Mouse (Mus musculus) ES-E14 (cell line): Measurements from ENCODE around the gene Ccser2.

ENCODE experiments used
- HCFC1 ChIP-seq: IDR thresholded peaks from 2 replicates; pipeline ENCODE4 v1.6.1; 2012; ENCODE audit warnings: low read length, inconsistent platforms, borderline replicate concordance; ENCODE audit not compliant: insufficient read depth
- ZC3H11A ChIP-seq: IDR thresholded peaks from 2 replicates; pipeline ENCODE4 v1.6.1; 2012; ENCODE audit warnings: low read depth, mild to moderate bottlenecking, inconsistent platforms, low read length, borderline replicate concordance
- ZNF384 ChIP-seq: IDR thresholded peaks from 2 replicates; pipeline ENCODE4 v1.6.1; 2012; ENCODE audit warnings: low read depth, low read length, inconsistent platforms

DNA sequence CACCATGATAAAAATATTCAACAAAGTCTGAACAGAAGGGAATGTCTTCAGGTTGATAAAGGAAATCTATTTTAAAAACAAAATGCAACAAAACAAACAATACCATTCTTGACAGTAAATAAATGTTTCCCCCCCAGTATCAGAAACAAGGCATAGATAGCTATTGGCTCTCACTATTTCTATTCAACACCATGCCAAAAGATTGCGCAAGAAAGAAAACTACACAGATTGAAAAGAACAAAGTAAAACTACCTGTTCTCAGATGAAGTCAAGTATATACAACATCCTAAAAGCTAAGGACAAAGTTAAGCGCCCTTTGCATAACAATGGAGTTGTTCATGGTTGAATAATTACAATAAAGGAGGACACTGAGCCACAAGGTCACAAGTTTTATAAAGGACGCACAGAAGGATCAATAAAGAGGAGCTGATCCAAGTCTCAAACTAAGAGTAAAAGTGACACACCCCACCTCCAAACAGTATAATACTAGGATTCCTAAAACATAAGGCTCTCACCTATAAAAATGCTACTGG lies 54.0 kb downstream of the Ccser2 start:
- TF ChIP-seq HCFC1 (no peak), ZC3H11A (no peak), ZNF384 (no peak)
